Mouse (Mus musculus): ENCODE measurements around the gene Tbx1.

Tbx1 gene

GRCm38 (mm10) chr16:18589804-18590790 lies at the start of gene Tbx1:
Gene Tbx1, minus strand, starts transcription at chr16:18590671.
- no peak for DNase-seq (ENCODE audit: low spot score)

GRCm38 (mm10) chr16:18639382-18639929 lies 49.0 kb upstream of the Tbx1 start:
- DNase-seq (ENCODE audit: low spot score), result no peak

- no peak for DNase-seq (ENCODE audit: low spot score)
These were observed 47.9 kb upstream of the Tbx1 start for GRCm38 (mm10) chr16:18638396-18638795.

- DNase-seq (ENCODE audit: low spot score), result no peak
These were observed 46.3 kb upstream of the Tbx1 start for GRCm38 (mm10) chr16:18636804-18637203.

DNA sequence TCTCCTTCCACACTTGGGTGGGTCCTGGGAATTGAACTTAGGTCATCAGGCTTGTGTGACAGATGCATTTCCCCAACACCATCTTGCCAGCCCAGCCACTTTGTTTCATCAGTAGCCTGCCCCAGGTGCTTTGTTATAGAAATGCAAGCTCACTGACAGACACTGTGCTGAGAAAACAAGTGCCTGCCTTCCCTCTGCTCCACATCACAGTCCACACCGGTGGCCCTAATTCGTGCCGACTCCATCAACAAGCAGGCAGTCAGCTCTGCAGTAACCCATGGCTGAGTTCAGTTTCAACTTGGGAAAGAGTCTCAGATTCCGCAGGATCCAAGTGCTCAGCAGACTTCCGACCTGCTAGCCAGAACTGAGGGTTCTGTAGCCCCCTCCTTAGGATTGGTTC lies 45.9 kb upstream of the Tbx1 start:
- DNase-seq (ENCODE audit: low spot score), result no peak

DNA sequence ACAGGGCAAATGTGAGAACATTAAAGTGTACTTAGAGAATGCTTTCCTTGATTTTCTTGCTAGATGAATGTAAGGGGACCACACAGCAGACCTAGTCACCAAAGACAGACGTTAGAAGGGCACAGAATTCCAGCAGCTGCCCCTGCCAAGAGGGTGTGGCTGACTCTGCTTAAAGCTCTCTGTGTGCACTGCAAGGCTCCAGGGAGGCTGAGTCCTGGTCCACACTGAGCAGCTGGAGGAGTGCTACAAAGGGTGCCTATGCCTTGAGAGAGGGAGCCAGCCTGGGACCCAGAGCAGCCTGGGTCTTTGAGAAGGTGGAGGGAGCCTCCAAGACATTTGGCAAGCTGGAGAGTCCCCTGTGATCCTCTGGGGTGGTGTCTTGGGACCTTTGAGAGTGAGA lies 42.9 kb upstream of the Tbx1 start:
- DNase-seq (ENCODE audit: low spot score), result no peak

GRCm38 (mm10) chr16:18632816-18633215 lies 42.3 kb upstream of the Tbx1 start:
- no peak for DNase-seq (ENCODE audit: low spot score)

- no peak for DNase-seq (ENCODE audit: low spot score)
These were observed 41.6 kb upstream of the Tbx1 start for GRCm38 (mm10) chr16:18632059-18632458.

- no peak for DNase-seq (ENCODE audit: low spot score)
These were observed 40.7 kb upstream of the Tbx1 start for GRCm38 (mm10) chr16:18631141-18631540.

DNA sequence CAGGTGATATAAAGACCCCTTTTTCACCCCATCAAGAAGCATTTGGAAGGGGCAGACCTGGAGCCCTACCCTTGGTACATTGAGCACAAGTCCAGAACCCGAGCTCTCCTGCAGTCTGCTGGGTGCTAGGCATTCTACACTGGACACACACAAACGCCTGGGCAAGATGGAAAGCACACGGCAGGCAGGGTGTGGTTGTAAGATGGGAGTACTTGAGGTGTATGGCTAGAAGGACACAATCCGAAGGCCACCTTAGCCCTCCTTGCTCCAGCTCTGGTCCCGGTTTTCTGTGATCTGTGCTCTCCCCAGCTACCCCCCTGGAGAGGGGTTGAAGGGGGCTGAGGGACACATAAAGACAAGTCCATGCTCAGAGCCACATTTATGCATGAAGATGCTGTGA lies 39.8 kb upstream of the Tbx1 start:
- DNase-seq (ENCODE audit: low spot score), result no peak

DNA sequence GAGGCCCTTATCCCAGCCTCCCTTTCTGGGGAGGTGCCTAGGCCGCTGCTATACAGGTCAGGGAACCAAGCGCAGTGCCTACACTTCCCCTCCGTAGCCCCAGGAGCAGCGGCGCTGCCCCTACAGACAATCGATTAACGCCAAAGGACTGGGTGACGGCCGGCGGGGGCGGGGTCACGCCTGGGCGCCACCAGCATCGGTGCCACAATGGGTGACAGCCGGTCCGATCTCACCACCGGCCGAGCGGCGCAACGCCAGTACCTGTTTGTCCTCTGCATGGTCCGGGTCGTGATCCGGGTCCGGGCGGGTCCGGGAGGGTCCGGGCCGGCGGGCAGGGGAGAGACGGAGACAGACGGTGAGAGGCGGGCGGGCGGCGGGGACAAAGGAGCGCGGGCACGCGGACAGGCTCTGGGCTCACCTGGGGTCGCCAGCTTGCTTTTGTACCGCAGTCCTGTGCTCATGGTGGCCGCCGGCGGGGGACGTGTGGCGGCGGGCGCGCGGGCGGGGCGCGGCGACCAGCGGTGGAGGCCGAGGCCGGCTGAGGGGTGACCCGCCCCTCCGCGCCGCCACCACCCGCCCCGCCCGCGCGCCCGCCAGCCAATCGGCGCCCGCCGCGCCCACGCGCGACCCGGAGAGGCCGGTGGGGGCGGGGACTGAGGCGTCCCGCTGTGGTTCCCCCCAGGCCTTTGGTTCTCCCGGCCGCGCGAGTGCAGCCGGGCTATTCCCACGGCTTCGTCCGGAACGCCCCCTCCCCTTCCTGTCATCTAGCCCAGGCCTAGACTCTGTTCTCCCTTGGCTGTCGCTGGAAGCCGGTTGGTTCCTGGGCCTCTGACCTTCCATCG lies 39.1 kb upstream of the Tbx1 start, which contains the start of gene Sept5:
Gene Sept5, minus strand, starts transcription at position 565 of the 842 bp plus-strand sequence.
- peak; percentile 77 for DNase-seq (ENCODE audit: low spot score)

DNA sequence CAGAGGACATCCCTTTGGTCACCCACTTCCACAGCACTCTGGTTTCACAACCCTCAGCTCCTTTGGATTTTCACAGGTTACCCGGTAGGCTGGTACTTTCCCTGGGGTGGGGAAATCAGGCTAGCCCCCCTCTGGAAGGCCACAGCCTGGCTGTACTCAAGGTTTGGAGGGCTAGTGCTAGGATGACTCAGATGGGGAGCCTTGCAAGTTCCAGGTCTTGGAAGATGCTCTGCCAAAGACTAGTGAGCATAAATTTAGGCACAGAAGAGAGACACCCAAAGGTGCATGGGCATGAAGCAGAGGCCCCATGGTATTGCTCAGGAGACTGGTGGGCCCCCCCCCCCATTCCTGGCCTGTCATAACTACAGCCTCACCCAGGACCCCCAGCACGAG lies 38.5 kb upstream of the Tbx1 start:
- DNase-seq (ENCODE audit: low spot score), result no peak

GRCm38 (mm10) chr16:18628206-18628947 lies 37.9 kb upstream of the Tbx1 start:
- DNase-seq (ENCODE audit: low spot score), result no peak

- DNase-seq (ENCODE audit: low spot score), result no peak
These were observed 36.7 kb upstream of the Tbx1 start for GRCm38 (mm10) chr16:18627163-18627562.

GRCm38 (mm10) chr16:18626376-18626878 lies 36.0 kb upstream of the Tbx1 start, which contains the start of gene Gm49601:
Gene Gm49601, minus strand, starts transcription at chr16:18626427.
- peak; percentile 87 for DNase-seq (ENCODE audit: low spot score)

GRCm38 (mm10) chr16:18625791-18626311 lies 35.4 kb upstream of the Tbx1 start:
- DNase-seq (ENCODE audit: low spot score), result no peak

DNA sequence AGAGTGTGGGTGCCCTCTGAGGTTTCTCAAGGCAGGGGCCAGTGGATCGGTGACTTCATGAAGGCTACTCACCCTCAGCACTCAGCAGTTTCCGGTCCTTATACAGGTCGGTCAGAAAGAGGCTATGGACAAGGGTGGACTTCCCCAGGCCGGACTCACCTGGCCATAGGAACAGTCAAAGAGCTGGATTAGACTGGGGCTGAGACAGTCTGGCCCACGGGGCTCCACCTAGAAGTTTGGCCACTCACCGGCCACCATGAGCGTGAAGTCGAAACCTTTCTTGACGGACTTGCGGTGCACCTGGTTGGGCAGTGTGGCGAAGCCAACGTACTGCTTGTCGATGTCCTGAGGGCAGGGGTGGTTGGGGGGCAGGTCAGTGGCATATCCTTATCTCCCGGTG lies 34.6 kb upstream of the Tbx1 start:
- DNase-seq (ENCODE audit: low spot score), result no peak

- DNase-seq (ENCODE audit: low spot score), result no peak
These were observed 34.2 kb upstream of the Tbx1 start for GRCm38 (mm10) chr16:18624641-18625040.

DNA sequence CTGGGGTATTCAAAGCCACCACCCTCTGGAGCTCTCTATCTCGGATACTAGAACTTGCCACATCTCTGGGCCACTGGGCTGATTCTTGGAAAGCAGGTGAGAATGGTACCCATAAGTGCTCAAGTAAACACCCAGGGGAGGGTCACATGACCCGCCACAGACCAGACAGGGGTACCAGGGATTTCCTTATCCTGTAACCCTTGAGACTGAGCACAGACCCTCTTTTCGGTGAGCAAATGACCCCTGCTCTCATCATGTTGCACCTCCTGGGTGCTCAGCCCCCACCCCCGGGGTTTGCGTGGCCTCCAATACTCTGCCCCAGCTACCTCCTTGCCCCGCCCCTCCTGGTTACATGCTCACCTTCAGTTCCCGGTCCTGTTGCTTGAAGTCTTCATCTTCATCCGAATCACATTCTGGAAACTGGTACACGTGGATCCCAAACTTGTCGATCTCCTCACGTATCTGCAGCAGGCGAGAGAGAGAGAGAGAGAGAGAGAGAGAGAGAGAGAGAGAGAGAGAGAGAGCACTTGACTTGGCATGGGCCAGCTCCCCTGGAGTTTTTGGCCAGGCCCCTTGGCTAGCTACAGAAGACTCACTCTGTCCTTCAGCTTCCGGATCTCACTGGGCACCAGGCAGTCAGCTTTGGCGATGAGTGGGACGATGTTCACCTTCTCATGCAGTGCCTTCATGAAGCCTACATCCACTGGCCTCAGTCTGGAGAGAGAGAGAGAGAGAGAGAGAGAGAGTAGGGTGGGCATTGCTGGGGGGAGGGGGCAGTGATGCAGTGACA lies 33.5 kb upstream of the Tbx1 start:
- no peak for DNase-seq (ENCODE audit: low spot score)
